Mouse (Mus musculus): ENCODE data around the gene AI413582.

AI413582 gene

DNA sequence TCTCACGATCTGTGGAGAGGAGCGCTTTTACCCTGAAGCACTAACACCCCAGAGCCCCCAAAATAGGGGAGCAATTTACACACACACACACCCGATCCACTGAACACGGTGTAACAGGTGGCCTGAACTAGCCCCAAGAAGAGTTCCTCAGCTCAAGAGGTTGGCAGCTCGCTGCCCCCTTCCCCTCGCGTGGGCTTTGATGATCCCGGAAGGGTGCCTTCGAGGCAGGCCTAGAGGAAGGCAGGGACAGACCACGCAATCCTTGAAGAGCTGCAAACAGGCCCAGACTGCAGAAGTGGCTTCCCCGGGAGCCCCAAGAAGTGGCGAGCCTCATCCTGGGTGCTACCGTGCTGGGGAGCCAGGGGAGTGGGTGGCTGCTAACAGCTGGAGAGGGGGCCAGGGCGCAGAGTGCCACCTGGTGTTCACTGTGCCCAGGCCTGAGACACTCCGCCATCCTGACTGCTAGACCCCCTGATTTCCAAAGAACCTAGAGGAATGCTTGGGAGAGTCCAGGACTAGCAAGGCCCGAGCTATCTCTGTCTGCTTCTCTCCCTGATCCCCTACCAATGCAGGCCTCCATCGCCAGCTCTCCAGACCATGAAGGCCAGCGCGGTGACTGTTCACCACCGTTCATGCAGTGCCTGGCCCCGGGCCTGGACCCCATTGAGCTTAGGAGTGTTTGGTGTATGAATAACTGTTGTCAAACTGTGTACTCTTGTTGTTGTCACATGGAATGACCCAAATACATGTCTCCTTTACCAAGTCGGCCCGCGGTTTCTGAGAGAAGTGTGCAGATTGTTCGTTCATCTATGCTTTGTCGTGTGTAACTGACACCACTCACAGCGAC, 51.4 kb downstream of the AI413582 start:
- no peak for DNase-seq
